Mouse (Mus musculus) ovary, adult 18-20 months (tissue): ENCODE results near the gene Mapk12.

Experiments
- DNase-seq: peaks from one replicate; pipeline ENCODE4 v3.0.0; 2022; ENCODE audit warnings: low spot score, mixed read lengths

Mapk12 gene

DNA sequence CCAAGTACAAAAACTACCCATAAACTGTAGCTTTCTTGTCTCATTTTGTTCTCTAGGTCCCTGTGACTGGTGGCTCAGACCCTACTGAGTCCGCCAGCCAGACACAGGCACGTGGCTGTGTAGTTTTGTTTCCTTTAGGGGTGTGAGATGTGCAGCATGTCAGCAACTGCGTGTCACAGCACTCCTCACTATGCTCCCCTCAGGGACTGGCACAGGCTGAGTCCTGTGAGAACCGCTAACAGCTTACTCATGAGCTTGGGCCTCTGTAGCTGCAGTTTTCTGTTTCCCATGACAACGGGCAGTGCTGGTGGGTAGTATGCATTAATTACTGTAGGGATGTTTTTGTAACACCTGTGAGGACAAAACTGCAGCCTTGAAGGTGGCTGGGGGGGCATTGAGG is 48.3 kb downstream of the Mapk12 start:
- DNase-seq, result no peak

DNA sequence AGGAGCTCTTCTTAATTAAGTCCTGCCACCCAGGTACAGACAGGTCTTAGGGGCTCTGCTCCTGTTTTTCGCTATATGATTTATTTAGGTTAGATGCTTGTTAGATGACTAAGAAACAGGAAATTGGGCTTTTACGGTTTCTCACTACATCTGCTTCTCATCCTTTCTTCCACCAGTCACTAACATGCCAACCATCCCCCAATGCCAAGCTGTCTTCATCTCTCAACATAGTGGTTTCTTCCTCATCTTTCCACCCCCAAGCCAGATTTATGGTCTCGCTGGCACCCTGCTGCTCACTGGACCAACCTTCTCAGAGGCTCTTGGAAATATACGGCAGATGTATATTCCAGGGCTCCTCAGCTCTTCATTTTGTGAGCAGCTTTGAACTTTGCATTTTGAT is 49.8 kb downstream of the Mapk12 start:
- DNase-seq, result no peak

DNA sequence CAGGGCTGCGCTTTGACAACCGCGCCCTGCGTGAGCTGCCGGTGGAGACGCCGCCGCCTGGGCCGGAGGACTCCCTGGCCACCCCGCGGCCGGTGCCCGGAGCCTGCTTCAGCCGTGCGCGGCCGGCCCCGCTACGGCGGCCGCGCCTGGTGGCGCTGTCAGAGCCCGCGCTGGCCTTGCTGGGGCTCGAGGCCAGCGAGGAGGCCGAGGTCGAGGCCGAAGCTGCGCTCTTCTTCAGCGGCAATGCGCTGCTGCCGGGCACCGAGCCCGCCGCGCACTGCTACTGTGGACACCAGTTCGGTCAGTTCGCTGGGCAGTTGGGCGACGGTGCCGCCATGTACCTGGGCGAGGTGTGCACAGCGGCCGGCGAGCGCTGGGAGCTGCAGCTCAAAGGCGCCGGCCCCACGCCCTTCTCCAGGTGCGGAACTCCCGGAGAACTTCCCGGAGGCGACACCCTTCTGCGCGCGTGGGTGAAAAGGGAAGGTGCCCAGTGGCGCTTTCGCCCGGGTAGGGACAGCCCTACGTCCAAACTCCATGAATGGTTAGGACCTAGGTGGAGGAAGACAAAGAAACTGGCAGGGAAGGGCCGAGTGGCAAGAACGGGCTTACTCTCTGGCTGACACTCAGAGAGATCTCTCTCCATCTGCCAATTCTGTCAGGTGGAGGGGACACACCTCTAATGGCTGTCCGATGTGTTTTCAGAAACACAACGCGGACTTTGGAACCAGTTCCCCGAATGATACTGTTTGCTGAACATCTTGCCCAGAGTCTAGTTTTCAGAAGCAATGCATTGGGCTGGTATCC is 51.1 kb downstream of the Mapk12 start:
- peak; percentile 33 for DNase-seq

- DNase-seq, result peak; percentile 86
These were observed 51.8 kb downstream of the Mapk12 start, which contains the start of gene Selenoo for GRCm38 (mm10) chr15:89088607-89089247. Gene Selenoo, plus strand, starts transcription at chr15:89089084.

DNA sequence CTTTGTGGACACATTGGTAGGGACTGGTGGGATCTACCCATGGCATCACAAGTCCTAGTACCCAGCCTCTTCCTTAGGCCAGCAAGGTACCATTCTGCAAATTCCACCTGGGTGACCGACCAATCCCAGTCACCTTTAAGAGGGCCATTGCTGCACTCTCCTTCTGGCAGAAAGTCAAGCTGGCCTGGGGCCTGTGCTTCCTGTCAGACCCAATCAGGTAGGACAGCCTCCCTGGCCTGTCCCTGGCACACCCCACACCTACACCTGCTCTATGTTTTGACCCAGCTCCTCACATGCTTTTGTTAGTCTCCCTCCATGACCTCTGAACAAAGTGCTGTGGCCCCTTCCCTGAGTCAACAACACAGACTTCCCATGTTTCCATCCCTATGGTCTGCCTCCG is 55.7 kb downstream of the Mapk12 start:
- no peak for DNase-seq

DNA sequence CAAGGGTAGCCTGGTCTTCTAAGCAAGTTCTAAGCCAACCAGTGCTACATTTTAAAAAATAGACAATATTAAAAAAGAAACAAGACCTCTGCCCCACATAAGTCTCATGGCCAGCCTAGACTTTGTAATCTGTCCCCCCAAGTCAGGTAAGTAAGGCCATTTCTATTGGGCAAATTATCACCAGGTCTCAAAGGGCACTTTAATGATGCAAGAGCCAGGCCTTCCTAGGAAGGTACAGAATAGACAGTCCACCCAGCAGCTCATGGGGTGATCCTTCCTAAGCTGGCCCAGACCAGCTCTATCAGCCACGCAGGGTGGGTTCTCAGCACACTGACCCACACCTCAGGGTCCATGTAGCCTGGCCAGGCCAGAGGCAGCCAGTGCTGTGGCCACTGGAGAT is 56.6 kb downstream of the Mapk12 start:
- DNase-seq, result no peak
